Mouse (Mus musculus) ES-Bruce4 (cell line): ENCODE results near the gene Tspan10. TPM values are rescaled to one million over a fixed set of nuclear protein-coding genes. Genes with fewer than 3 reads are reported as not detected.

Source experiments
- H3K27ac ChIP-seq: 2 replicates; pipeline ENCODE4 v1.5.1; 2012; ENCODE audit warnings: low read length, inconsistent platforms; ENCODE audit not compliant: insufficient read depth
- H3K27me3 ChIP-seq: 2 replicates; pipeline ENCODE4 v1.6.1; 2012; ENCODE audit warnings: mild to moderate bottlenecking, low read length, inconsistent platforms; ENCODE audit not compliant: control insufficient read depth, poor library complexity, insufficient read depth, severe bottlenecking
- H3K36me3 ChIP-seq: 2 replicates; pipeline ENCODE4 v1.6.1; 2012; ENCODE audit warnings: inconsistent platforms, mild to moderate bottlenecking, low read length, moderate library complexity; ENCODE audit not compliant: control insufficient read depth, poor library complexity, insufficient read depth, severe bottlenecking
- H3K4me1 ChIP-seq: one replicate; pipeline ENCODE4 v1.8.1; 2011; ENCODE audit warnings: low read length; ENCODE audit not compliant: control insufficient read depth, insufficient read depth
- H3K4me3 ChIP-seq: 2 replicates; pipeline ENCODE4 v1.5.1; 2011; ENCODE audit warnings: low read depth, mild to moderate bottlenecking, low read length
- H3K9ac ChIP-seq: 2 replicates; pipeline ENCODE4 v1.6.1; 2012; ENCODE audit warnings: low read depth, mild to moderate bottlenecking, inconsistent platforms; ENCODE audit not compliant: poor library complexity, severe bottlenecking
- H3K9me3 ChIP-seq: replicated peaks from 2 replicates; pipeline ENCODE4 v1.6.1; 2012; ENCODE audit warnings: mild to moderate bottlenecking, low read length, inconsistent platforms; ENCODE audit not compliant: control insufficient read depth, poor library complexity, insufficient read depth, severe bottlenecking
- CTCF ChIP-seq: IDR thresholded peaks from one replicate; pipeline ENCODE4 v1.8.1; 2011; ENCODE audit warnings: low read depth, low read length
- EP300 ChIP-seq: IDR thresholded peaks from 2 replicates; pipeline ENCODE4 v1.6.1; 2011; ENCODE audit warnings: low read depth, low read length; ENCODE audit not compliant: insufficient read depth
- POLR2A ChIP-seq: IDR thresholded peaks from one replicate; pipeline ENCODE4 v1.8.1; 2011; ENCODE audit warnings: low read length; ENCODE audit not compliant: insufficient read depth
- polyA plus RNA-seq: library from polyadenylated mRNA; stranded (reverse); fragments of >200 nt; gene quantifications from 2 replicates; pipeline ENCODE4 v1.2.4, GENCODE M21; 2011; ENCODE audit warnings: low read depth; ENCODE audit not compliant: missing spikeins, insufficient read depth, insufficient read length

Gene Tspan10
- polyA plus RNA-seq, 1 experiment: not detected

DNA sequence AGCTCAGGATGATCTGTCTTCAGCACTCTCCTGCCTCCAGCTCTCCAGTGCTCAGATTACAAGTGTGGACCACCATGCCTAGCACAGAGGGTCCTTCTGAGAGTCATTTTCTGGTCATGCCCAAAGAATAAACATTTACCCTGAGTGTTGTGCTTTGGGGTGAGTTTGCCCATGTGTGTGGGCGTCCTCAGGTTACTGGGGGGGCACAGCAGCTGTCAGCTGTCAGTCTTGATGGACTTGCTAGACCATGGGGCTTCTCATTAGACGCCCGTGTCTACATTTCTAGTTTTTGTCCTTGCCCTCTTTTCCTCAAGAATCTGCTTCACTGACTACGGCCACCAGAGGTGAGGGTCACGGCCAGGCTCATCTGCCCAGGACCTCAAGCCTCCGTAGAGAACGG lies 4.7 kb downstream of the Tspan10 start:
- no peak for TF ChIP-seq POLR2A
- TF ChIP-seq CTCF: no peak
- no peak for TF ChIP-seq EP300
- Histone ChIP-seq H3K9me3 (no peaks in the 10 kb centered on the region), H3K9ac (no peak overlapping the region), H3K4me3 (no peak overlapping the region), H3K27me3 (no peaks in the 10 kb centered on the region), H3K27ac (no peak overlapping the region), H3K36me3 (no peaks in the 10 kb centered on the region), H3K4me1 (no peaks in the 10 kb centered on the region)

DNA sequence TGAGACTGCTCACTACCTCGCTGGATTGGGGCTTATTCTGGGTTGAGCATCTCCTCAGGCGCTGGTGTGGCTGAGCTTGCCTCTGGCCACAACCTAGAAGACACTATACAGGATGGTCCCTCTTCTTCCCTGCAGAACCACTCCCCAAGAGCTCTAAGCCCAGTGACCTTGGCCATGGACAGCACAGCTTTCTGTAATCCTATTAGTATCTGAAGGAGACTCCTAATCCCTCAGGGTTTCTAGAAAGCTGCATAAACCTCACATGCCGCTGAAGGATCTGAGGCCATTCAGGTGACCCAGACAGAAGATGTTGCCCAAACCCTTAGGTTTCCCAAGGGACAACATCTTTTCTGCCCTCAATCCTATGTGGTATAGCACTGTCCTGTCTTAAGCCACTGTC lies 9.8 kb downstream of the Tspan10 start:
- TF ChIP-seq EP300: no peak
- TF ChIP-seq CTCF: no peak
- TF ChIP-seq POLR2A: no peak
- H3K4me3 ChIP-seq: no peak overlapping the region
- H3K27ac ChIP-seq: no peak overlapping the region
- H3K27me3 ChIP-seq: no peaks in the 10 kb centered on the region
- no peak overlapping the region for H3K9ac ChIP-seq
- no peaks in the 10 kb centered on the region for H3K36me3 ChIP-seq
- no peaks in the 10 kb centered on the region for H3K4me1 ChIP-seq
- H3K9me3 ChIP-seq: no peaks in the 10 kb centered on the region

DNA sequence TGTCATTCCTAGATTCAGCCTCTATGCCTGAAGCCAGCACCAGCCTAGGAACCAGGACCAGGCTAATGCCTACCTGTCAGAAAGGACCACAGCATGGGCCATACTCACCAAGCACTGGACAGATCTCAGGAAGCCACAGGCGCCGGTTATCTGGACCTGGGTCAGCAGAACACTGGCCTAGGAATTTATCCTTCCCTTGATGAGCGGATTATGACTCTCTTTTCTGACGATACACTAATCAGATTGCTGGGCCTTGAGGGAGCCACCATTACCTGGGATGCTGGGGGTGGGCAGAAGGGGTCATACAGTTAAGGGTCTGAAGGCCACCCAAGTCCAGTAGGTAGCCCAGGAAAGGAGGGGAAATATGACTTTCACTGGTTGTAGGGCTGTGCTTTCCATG lies 10.9 kb downstream of the Tspan10 start, which contains the start of gene Pde6g:
Gene Pde6g (minus strand): TSS at position 195 of the 400 bp plus-strand sequence.
- H3K9me3 ChIP-seq: no peaks in the 10 kb centered on the region

DNA sequence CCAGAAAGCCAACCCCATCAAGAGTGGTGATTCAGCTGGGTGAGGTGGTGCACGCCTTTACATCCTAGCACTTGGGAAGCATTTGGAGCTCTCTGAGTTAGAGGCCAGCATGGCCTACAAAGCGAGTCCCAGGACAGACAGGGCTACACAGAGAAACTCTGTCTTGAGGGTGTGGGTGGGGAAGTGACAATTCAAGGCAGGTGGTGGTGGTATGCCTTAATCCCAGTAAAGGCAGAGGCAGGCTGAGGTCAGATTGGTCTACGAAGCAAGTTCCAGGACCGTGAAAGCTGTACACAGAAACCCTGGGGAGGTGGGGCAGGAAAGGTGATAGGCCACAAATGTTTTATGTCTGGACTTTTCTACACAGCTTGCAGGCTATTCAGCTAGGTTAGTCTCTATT lies 12.5 kb downstream of the Tspan10 start:
- Histone ChIP-seq H3K9me3 (no peaks in the 10 kb centered on the region), H3K4me1 (no peaks in the 10 kb centered on the region), H3K27me3 (no peaks in the 10 kb centered on the region), H3K36me3 (no peaks in the 10 kb centered on the region), H3K9ac (no peak overlapping the region), H3K4me3 (no peak overlapping the region), H3K27ac (no peak overlapping the region)
- TF ChIP-seq CTCF: no peak
- no peak for TF ChIP-seq EP300
- TF ChIP-seq POLR2A: no peak

More for the DNA sequence above, 10.9 kb downstream of the Tspan10 start, which contains the start of gene Pde6g:
- TF ChIP-seq CTCF: no peak
- TF ChIP-seq EP300: no peak
- no peak for TF ChIP-seq POLR2A
- H3K36me3 ChIP-seq: no peaks in the 10 kb centered on the region
- H3K9ac ChIP-seq: no peak within 1 kb of the TSS
- H3K4me3 ChIP-seq: no peak within 1 kb of the TSS
- H3K27ac ChIP-seq: no peak within 1 kb of the TSS
- H3K4me1 ChIP-seq: no peaks in the 10 kb centered on the region
- no peaks in the 10 kb centered on the region for H3K27me3 ChIP-seq

DNA sequence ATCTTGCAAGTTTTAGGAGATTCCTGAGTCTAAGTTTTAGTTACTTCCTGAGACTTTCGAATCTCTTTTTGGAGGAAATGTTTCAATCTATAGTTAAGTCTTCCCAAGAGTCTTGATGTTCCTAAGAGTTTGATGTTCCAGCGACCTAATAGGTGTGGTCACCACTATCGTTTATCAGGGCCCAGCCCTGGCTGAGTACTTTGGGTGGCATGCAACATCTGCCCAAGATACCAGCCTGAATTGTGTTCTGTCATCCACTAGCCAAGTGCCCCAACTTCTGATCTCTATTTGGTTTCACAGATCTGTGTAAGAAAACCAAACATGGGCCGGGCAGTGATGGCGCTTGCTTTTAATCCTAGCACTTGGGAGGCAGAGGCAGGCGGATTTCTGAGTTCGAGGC lies 13.0 kb downstream of the Tspan10 start:
- no peaks in the 10 kb centered on the region for H3K36me3 ChIP-seq

DNA sequence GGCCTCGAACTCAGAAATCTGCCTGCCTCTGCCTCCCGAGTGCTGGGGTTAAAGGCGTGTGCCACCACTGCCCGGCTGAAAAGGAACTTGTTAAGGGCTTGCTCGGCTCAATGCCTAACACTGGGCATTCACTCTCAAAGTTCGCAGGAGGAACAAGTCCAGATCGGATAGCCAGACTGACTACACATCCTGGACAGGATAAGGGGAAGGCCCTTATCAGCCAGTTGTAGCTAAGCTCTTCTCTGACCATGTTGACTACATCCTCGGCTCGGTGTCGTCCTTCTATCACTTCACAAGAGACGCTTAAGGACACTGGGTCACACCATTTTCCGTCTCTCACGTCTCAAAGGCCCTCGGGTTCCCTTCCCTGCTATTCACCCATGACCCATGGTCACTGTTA lies 14.9 kb downstream of the Tspan10 start:
- Histone ChIP-seq H3K36me3 (0 out of 2 replicates have a peak, but pooled peaks cover 2% of the 10 kb centered on the region), H3K27me3 (no peaks in the 10 kb centered on the region), H3K27ac (no peak overlapping the region), H3K4me3 (peak overlapping the region; percentile 97), H3K9me3 (no peaks in the 10 kb centered on the region), H3K9ac (peak overlapping the region; percentile 76), H3K4me1 (no peaks in the 10 kb centered on the region)
- no peak for TF ChIP-seq CTCF
- TF ChIP-seq POLR2A: no peak
- TF ChIP-seq EP300: no peak

More for the DNA sequence above, 13.0 kb downstream of the Tspan10 start:
- Histone ChIP-seq H3K27me3 (no peaks in the 10 kb centered on the region), H3K4me3 (no peak overlapping the region), H3K9ac (no peak overlapping the region), H3K27ac (no peak overlapping the region), H3K9me3 (no peaks in the 10 kb centered on the region), H3K4me1 (no peaks in the 10 kb centered on the region)
- TF ChIP-seq EP300 (no peak), POLR2A (no peak), CTCF (no peak)
